Mouse (Mus musculus): Measurements from ENCODE around the gene Rab1a. TPM values are rescaled to one million over a fixed set of nuclear protein-coding genes. Genes with fewer than 3 reads are reported as not detected.

Gene Rab1a
- 73.0 and 77.9 TPM in 2 replicates for polyA plus RNA-seq (2012; rRNA removed)

DNA sequence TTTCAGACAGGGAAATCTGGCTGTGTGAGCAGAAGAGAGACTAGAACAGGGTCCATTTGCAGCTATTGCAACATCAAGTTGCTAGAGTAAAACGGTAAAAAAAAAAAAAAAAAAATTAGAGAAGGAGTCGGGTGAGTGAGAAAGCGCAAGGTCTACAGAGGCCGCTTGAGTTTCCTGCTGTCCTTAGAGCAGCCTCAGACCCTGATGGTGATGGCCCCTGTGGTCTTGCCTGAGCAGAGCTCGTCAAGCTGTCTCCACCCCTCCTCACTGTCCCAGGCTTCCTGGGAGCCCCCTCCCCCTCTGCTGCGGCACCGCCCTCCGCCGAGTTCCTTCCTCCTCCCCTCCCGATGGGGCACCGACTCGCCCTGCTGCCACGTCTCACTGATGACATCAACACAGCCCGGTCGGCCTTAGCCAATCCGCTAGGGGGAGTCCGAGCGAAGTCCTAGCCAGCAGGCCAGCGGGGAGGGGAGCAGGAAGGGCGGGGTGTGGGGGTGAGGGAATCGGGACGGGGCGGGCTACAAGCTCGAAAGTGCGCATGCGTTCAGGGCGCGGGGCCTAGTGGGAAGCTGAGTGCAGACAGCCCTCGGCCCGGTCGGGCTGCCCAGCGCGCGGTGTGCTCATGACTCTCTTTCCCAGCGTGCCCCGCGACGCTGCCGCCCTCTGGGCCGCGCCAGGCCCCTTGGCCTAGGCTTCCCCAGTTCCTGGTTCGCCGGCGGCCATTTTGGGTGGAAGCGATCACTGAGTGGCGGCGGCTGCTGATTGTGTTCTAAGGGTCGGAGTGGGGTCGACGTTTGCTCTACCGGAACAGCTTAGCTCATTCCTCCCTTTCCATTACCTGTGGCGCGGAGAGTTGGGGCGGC is at the start of gene Rab1a:
Gene Rab1a (plus strand): TSS at position 720 of the 863 bp plus-strand sequence.

DNA sequence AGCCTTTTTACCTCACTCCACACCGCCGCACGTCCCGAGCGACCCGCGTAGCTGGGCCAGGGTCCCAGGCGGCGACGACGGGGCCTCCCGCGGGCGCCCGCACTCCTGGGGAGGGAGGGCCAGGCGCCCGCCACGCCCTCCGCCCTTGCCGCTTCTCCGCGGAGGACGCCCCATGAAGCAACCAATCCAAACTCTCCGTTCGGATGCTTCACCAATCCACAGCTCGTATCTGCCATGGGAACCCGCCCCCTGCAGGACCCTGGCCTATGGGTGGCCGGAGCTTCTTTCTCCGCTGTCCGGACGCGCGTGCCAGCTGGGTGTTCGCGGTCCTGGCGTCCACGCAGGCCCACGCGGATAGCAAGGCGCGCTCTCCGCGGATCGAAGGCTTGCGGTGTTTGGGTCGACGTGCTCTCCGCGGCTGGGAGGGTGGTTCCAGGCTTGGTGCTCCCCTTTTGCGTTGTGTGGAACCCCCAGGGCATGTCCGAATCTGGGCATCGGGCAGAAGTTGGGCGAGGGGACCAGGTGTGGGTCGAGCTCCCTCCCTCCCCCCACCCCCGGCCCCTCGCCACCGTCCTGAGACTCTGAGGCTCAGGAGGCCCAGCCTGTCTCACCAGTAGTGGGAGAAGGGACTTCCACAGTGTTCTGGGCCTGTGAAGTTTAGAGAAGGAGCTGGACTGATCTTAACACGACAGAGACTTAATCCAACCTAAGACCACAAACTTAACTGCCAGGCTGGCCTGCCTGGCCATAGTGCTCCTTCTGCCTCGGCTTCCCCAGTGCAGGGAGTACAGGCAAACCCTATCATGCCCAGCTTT is 48.3 kb downstream of the Rab1a start, which contains the start of gene Cep68:
Gene Cep68 (minus strand): TSS at position 134 of the 815 bp plus-strand sequence.

Other genes starting within 250 kb of the Rab1a start
- 33.8 and 34.1 TPM in 2 replicates for gene Actr2, start 88.5 kb upstream of the Rab1a start, polyA plus RNA-seq (2012; rRNA removed)
- 5.6 and 6.5 TPM in 2 replicates for gene Cep68, start 48.0 kb downstream of the Rab1a start, polyA plus RNA-seq (2012; rRNA removed)
- 11.0 and 11.3 TPM in 2 replicates for gene Slc1a4, start 131.3 kb downstream of the Rab1a start, polyA plus RNA-seq (2012; rRNA removed)

Measured in liver, embryonic 18 days (tissue).